Mouse (Mus musculus): ENCODE results near the gene Dimt1. TPM values are rescaled to one million over a fixed set of nuclear protein-coding genes. Genes with fewer than 3 reads are reported as not detected.
"Not testable (repeated sequence)": the region's sequence is repeated elsewhere in the genome, so short reads cannot be mapped to it uniquely, and the experiment has no call there.

Dimt1 gene
- polyA plus RNA-seq, 1 experiment: 28.4 TPM

DNA sequence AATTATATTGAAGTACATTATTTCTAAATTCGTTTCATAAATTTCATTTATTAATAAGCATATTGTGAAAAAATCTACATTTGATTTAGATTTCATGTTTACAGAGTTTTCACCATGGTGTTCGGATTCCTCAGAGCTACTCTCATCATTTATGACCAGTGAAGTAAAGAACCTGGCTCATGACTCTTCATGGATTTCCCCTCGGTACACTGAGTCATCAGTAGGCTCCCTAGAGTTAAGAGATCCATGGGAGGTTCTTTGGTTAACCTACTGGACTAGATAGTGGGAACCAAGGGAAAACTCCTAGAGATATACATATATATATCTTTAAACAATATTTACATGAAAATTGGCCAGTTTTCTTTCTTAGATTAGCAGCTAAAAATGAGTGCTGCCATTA, 13.6 kb downstream of the Dimt1 start:
- no peak for DNase-seq (ENCODE audit: extremely low spot score in 1 of 2, low spot score in 1 of 2)

DNA sequence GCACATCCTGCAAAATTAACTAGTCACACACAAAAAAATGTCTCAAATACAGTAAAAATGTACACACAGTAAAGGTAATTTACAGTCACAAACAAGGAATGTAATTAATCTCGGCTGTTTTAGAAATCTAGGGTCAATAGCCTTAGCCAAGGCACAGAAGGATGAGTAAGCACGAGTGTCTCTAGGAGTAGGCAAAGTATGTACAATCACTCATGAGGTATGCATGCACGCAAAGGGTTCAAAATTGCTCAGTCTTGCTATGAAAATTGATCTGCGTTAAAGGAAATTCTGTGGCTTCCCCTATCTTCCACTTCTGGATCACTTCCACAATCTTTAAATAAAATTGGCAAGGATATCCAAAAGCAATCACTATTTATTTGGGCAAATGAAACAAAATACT, 14.6 kb downstream of the Dimt1 start:
- DNase-seq (ENCODE audit: extremely low spot score in 1 of 2, low spot score in 1 of 2): no peak

DNA sequence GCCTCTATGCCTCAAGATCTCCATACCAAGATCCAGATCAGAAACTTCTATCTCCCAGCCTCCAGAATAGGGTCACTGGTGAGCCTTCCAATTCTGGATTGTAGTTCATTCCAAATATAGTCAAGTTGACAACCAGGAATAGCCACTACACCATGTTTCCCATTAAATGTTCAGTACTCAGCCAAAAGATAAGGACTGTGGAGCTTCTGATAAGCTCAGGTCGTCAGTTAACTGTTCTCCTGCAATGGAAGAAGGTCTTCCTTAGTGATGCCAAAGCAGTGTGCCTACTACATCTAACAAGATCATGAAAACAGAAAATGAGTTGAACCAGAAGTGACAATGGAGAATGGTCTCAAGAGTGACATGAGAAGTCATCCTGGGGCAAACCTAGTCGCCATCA, 50.0 kb downstream of the Dimt1 start:
- no peak for DNase-seq (ENCODE audit: extremely low spot score in 1 of 2, low spot score in 1 of 2)

DNA sequence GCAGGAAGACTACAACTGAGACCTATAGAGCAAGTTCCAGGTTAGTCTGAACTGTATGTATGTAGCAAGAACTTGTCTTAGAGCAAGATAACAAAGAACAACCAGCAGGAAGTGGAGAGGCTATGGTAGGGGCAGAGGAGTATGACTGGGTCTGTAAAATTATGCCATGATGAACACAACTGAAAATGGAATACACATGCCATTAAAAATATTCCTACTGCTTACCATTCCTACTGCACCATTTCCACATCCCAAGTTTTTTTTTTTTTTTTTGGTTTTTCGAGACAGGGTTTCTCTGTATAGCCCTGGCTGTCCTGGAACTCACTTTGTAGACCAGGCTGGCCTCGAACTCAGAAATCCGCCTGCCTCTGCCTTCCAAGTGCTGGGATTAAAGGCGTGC, 50.6 kb downstream of the Dimt1 start:
- DNase-seq (ENCODE audit: extremely low spot score in 1 of 2, low spot score in 1 of 2): not testable (repeated sequence)

DNA sequence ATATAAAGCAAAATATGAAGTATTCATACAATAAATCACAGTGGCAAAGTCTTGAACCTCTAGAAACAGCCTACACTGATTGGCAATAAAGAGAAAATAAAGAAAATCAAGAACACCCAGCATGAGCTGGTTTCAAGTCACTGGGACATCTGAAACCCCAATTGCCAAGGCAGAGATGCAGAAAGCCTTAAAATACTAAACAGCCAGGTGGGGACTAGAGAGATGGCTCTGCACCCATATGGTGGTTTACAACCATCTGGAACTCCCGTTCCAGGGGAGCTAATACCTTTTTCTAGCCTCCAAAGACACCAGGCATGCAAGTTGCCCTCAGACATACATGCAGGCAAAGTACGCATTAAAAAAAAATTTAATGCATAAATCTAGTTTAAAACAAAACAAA, 51.1 kb downstream of the Dimt1 start:
- DNase-seq (ENCODE audit: extremely low spot score in 1 of 2, low spot score in 1 of 2): no peak

DNA sequence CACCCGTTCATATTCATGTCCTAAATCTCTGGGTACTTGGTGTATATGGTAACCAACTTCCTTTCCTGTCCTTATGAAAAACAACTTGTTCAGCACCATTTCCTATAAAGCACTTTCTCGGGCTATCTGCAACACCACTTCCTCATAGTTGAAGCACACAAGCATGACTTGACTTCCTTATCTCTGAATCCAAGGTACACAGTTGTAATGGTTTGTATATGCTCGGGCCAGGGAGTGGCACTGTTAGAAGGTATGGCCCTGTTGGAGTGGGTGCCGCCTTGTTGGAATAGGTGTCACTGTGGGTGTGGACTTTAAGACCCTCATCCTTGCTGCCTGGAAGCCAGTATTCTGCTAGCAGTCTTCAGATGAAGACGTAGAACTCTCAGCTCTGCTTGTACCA, 51.7 kb downstream of the Dimt1 start:
- DNase-seq (ENCODE audit: extremely low spot score in 1 of 2, low spot score in 1 of 2): no peak

DNA sequence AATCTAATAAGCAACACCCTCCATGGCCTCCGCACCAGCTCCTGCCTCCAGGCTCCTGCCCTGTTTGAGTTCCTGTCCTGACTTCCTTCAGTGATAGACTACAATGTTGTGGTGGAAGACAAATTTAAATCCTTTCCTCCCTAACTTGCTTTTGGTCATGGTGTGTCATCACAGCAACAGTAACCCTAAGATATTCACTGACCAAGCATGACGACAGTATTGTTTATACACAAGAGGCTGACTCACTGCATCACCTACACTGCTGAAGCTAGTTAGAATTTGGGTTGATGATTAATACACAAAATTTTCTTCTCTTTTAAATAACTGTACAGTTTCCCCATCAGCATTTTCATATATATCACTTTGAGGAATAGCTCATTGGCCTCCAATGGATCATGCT, 56.3 kb downstream of the Dimt1 start:
- no peak for DNase-seq (ENCODE audit: extremely low spot score in 1 of 2, low spot score in 1 of 2)

DNA sequence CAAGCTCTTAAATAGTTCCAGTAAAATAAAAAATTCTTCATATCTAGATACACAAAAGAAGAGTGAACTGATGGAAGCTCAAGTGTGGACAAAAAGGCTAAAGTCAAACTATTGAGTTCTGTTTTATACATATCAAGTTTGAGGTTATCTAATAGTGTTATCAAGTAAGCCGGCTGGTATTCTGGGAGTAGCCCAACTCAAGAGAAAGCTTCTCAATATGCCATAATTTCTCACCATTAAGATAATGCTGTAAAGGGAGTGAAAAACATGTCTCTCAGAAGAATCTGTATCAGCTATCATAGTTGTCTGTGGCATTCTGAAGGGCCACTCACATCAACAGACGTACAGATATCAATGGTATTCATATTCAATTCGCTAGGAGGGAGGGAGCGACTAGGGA, 61.2 kb downstream of the Dimt1 start:
- DNase-seq (ENCODE audit: extremely low spot score in 1 of 2, low spot score in 1 of 2): no peak

Other genes with a start within 250 kb of the Dimt1 start
- gene Ipo11, start 10.2 kb upstream of the Dimt1 start, polyA plus RNA-seq (2012; rRNA removed): 44.8 and 48.6 TPM in 2 replicates
- 62.8 and 63.2 TPM in 2 replicates for gene Kif2a, start 75.0 kb downstream of the Dimt1 start, polyA plus RNA-seq (2012; rRNA removed)